Mouse (Mus musculus): ENCODE measurements around the gene Btbd35f2.
"Not testable (repeated sequence)": the region's sequence is repeated elsewhere in the genome, so short reads cannot be mapped to it uniquely, and the experiment has no call there.

Btbd35f2 gene

DNA sequence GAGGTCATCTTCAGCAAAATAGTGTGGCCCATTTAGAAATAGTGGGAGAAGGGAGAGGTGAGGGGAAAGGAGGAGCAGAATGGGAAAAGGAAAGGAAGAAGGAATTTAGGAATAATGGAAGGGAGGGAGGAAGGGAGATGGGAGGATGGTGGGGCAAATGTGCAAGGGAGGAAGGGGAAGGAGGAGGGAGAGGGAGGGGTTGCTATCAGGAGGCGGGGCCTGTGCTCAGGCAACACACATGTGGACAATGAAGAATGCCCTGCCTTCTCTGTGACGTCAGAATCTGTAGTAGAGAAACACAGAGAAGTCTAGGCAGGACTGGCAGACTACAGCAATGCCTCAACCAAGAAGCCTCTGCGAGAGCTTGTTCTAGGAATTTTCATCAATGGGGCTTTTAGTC, at the start of gene Btbd35f2:
Gene Btbd35f2, plus strand, starts transcription at position 301 of the 400 bp plus-strand sequence.
- DNase-seq (ENCODE audit: low read depth) = not testable (repeated sequence)

All from c-Kit-positive CD71-positive TER-119-negative erythroid progenitor cells, embryonic 14.5 days (primary cell).